Mouse (Mus musculus) cerebellum, adult (tissue): ENCODE results near the gene S1pr3.

ENCODE experiments used
- ATAC-seq: cut with Nextera tagmentation; 2 replicates; pipeline ENCODE4 v1.9.2; 2017; ENCODE audit warnings: mild to moderate bottlenecking, moderate library complexity, mixed read lengths; ENCODE audit not compliant: insufficient number of reproducible peaks, low FRiP score, low TSS enrichment

S1pr3 gene

DNA sequence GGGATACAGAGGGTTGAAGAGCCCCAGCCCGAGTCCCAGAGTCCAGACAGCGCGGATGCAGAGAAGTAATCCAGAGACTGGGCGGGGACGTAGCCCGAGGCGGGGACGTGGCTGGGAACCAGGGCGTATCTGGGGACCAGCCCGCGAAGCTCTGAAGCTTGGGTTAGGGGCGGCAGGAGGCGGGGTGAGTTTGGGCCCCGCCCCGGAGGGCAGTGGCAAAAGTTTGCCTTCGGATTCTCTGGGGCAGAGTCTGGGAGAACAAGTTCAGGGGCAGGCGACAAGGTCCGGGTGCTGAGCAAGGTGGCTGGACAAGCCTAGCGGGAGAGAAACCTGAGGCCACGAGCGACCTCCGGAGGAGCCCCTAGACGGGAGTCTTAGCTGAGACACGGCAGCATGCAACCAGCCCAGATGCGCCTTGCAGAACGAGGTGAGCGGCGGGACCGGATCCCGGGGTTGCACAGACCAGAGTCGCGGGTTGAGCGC lies at the start of gene S1pr3:
S1pr3 (plus strand) TSS at position 121 of the 483 bp plus-strand sequence.
- no peak for ATAC-seq

DNA sequence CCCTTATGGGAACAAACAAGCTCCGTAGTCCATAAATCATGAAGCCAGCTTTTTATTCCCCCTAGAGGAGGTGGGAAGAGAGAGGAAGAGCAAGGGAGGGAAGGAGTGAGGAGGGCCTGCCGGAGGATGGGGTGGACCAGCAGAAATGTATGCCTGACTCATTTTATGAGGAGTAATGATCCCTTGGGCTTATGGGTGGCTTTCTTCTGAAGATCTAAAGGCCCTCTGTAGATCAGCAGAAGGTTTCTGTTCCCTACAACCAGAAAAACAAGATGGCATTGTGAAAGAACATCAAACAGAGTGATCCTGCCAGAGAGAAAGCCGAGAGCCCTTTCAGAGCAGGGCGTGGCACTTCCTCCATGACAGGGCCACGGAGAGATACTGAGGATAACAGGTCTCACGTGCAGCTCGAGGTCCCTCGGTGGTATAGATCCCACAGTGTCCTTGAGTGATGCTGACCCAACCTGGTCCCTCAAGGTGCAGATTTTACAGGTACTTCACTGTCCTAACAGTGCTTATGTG lies 47.9 kb upstream of the S1pr3 start:
- ATAC-seq = no peak

DNA sequence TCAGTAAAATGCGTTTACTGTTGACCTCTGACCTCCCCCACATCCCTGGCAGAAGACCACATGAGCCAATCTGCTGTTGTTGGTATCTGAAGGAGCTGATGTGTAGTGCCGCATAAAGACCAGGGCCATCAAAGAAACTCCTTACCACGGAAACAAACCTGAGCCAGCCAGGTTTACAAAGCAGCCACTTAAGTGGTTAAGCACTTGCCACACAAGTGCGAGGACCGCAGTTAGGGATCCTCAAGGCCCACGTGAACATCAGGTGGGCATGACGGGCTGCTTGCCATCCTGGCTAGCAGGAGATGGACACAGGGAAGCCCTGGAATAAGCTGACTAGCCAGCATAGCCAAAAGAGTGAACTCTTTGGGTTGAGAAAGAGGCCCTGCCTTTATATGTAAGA lies 45.0 kb upstream of the S1pr3 start:
- no peak for ATAC-seq

DNA sequence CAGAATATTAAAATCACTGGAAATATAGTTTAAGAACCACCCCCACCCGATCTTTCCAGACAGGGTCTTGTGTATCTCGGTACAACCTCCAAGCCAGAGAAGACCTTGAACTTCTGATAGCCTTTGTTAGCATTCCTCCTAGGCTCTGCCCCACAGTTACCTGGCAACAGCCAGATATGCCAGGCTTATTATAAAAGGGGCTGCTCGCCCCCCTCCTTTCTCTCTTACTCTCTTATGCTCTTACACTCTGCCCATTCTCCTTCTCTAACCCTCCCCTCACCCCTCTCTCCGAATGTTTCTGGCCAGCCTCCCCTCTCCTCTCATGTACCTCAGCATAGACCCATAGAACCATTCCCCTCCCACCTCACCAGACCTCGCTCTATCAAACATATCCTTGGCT lies 44.5 kb upstream of the S1pr3 start:
- ATAC-seq = no peak

DNA sequence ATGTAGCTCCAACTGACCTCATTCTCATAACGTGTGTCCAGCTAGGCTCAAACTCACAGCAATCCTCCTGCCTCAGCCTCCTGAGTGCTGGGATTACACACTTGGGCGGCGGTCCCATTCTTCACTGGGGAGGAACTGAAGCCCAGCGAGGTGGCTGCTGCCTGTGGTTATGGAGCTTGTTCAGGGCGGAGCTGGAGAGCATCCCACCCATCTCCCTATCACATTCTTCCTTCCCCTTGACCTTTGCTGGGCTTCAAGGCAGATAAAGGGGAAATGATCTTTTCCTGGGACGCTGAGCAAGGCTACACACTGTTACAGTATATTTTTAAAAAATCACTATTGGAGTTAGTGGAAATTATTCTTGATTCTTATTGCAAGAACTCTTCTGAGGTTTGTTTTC lies 43.2 kb upstream of the S1pr3 start:
- no peak for ATAC-seq

DNA sequence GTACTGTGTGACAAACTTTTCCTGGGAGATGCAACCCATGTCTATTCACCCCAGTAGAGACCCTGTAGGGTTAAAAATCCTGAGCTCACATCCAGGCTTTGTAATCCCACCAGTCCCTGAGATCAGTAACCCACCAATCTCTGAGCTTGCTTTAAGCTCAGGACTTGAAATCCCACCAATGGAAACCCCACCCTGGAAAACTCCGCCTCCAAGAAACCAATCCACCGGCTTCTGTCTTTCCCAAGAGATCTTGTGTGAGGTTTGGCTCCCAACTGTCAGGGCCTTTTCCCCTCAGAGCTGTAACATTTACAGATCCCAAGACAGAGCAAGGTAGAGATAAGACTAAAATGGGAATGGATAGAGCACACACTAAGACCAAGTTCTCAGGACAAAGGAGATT lies 40.1 kb upstream of the S1pr3 start:
- no peak for ATAC-seq

DNA sequence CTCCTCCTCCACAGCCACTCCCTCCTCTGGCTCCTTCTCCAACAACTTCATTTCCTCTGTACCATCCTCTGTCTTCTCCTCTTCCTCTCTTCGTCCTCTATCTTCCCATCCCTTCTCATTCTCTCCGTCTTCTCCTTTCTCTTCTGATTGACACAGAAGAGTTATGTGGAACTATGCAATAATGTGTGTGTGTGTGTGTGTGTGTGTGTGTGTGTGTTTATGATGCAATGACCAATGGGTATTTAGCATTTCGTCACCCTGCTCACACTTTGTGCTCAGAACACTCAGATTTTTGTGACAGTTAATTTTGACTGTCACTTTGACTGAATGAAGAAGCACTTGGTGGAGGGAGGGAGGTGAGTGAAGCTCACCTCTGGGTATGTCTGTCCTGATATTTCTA lies 39.1 kb upstream of the S1pr3 start:
- ATAC-seq = no peak

DNA sequence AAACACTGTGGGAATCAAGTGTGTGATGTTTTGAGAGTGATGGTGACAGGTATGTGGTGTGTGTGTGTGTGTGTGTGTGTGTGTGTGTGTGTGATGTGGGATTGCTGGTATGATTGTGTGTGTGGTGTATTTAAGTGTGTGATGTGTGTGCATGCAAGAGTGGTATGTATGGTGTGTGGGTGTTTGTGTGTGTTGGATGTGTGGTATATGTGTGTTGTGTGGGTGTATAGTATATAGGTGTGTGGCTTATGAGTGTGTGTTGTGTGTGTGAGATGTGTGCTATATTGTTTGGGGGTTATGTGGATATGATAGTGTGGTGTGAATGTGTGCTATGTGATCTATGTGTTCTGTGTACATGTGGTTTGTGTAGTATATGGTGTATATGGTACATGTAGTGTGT lies 35.4 kb upstream of the S1pr3 start:
- no peak; the same call in 1 of the 2 replicates for ATAC-seq

DNA sequence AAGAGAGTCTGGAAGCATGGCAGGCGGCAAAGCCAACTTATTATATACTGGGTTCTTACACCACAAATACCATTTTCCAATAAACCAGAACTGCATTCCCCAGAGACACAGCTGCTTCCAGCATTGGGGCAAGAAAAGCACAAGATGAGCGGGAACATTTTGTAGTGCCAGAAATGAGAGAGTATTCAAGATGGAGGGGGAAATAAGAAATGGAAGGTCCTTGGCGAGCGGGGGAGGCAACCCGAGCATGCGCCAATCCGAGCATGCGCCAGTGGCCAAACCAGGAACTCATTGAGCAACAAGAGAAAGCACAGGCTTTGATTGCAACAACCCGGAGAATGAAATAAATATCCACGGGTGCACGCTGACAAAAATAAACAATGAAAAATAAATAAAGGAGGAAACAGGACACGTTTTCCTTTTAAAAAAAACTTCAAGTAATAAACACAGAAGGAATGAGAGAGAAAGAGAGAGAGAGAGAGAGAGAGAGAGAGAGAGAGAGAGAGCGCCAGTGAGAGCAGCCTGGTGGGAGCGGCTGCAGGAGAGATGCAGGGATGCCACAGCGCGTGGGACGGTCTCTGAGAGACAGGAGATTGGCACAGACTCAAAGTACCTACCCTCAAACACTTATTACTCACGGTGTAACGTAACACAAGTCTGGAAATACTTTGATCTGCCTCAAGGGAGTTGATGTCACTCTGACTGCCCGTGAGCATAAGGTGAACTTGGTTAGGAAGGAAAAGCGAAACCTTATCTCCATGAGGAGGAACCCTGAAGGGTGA lies 34.2 kb upstream of the S1pr3 start:
- ATAC-seq = no peak

DNA sequence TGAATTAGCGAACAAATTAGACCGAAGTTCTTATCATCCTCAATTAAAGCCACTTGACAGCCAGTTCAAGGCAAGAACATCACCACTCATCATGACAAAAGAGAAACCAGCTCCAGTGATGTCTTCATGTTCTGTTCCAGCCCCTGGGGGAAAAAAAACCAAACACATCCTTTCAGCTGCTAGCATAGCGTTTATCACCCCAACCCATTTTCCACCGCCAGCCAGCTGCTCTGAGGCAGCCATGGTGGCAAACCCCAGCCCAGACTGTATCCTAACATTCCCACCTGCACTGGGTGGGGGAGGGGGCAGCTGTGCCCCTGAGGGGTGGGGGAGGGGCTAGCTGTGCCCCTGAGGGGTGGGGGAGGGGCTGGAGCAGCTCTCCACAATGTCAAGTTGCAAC lies 30.3 kb upstream of the S1pr3 start:
- ATAC-seq = no peak

DNA sequence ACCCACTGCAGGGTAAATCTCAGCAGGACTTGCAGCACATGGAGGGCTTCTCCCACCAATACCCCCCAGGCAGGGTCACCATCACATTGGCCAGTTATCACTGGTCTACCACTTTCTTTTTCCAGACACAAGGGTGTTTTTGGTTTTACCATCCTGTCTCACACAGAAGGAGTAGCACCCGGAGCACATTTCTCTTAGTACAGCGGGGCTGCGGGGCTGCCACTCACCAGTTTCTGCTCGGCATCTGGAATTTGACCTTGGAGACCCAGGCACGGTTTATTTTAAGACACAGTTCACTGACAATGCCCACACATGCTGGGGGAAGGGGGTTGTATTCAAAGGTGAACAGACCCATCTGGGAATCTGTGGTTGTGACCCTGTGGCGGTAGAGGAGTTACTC lies 28.8 kb upstream of the S1pr3 start:
- no peak for ATAC-seq

DNA sequence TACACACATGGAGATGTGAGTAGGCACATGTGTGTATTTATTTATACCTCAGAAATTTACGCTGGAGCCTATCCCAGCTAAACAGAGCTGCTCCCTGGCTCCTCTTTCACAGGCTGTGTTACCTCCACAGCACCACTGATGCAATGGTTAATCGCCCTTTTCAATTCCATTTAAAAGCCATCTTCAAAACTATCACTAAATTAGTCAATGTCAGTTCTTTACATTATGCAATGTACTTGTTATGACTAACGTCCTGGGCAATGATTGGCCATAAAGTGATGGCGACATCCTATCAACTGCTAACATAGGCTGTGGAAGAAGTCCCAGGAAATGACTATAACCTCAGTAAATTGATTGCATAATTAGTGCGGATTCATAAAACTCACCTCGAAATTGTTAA lies 26.9 kb upstream of the S1pr3 start:
- no peak for ATAC-seq

DNA sequence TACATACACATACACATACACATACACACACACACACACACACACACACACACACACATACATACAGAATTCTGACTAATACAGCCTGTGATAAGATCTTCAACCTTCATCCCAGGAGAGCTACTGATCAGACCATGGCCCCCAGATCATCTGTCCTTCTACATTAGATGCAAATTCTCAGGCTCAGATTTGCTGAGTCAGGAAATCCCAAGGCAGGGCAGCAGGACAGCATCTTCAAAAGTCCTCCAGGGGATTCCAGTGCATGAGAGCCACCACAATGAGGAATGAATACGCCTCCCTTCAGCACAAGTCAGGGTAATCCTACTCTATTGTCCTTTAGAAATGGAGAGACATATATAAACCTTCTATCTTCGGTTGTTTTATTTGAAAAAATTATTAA lies 23.5 kb upstream of the S1pr3 start:
- no peak for ATAC-seq

DNA sequence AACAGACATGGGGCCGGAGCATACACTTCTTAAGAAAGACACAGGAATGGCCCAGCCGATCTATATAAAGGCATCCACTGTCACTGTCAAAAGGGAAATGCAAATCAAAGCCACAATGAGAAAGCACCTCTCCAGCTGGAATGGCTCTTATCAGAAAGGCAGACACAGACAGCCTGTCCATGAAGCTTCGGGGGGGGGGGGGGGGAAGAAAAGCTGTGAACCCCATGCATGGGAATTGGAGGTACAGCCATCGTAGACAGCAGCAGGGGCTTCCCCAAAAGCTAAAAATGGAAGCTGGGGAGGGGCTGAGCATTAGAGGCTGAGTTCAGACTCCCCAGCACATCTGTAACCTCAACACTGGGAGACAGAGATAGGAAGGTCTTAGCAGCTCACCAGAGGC lies 20.5 kb upstream of the S1pr3 start:
- no peak for ATAC-seq

DNA sequence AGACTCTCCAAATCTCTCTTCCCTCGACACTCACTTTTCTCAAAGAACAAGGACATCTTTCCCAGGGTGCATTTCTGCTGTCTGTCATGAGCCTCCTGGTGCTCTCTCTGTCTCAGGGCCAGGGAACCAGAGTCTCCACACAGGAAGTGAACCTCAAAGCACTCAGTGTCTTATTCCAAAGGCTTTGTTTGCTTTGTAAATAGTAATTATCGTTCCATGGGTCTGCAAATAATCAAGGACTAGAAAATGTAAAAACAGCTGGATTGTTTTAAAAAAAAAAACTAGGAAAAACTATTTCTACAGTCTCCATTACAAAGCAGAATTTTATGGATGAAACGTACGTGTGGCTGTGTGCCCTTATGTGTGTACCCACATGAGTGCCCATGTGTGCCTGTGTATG lies 18.0 kb upstream of the S1pr3 start:
- no peak for ATAC-seq

DNA sequence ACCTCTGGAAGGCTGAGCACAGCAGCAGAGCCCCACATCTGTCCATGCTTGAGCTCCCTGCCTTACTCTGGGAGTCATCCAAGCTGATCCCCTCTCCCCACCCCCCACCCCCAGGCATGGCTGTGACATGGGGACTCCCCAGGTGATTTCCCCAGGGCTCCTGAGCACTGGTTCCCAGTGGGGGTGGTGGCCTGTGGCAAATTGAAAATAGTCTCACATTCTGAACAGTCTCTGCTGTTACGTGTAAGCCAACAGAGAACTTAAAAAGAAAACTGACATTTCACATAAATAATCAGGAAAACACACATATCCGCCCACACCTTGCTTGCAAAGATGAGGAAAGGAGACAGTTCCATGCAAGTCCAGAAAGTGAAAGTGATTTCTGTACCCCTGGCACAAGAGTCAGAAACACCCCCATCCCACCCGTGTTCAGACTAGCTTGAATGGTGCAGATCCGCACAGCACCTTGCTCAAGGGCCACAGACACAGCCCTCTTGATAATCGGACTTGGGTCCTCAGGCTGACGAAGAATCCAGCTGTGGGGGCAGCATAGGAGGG lies 17.0 kb upstream of the S1pr3 start:
- ATAC-seq = no peak

DNA sequence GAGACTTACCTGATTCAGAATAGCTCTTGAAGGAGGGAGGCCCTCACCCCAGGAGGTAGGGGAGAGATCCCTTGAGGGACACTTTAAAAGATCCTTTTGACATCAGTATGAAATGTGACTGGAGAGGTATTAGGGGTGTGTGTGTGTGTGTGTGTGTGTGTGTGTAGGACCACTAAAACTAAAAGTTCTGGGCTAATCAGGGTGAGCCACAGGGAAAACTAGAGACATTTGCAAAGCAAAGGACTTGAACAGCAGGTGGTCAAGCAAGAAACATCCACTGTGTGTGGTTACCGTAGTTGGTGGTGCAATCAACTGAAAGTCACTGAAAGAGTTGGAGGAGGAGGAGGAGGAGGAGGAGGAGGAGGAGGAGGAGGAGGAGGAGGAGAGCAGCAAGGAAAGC lies 16.2 kb upstream of the S1pr3 start:
- ATAC-seq = no peak

DNA sequence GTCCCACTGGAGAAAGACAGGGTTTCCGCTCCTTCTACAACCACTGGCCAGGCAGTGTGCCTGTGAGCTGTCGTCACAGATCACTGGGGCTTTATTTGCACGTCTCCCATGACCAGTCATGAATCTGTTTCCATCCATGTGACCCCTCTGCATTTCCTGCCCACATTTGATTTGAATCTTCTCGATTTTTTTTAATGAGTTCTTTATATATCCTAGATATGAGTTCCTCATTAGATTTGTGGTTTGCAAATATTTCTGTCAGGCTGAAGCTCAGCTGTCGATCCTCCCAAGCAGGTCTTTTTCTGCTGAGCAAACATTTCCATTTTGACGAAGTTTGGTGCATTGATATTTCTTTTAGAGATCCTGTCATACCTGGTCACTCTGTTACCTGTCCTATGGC lies 10.6 kb upstream of the S1pr3 start:
- no peak for ATAC-seq

DNA sequence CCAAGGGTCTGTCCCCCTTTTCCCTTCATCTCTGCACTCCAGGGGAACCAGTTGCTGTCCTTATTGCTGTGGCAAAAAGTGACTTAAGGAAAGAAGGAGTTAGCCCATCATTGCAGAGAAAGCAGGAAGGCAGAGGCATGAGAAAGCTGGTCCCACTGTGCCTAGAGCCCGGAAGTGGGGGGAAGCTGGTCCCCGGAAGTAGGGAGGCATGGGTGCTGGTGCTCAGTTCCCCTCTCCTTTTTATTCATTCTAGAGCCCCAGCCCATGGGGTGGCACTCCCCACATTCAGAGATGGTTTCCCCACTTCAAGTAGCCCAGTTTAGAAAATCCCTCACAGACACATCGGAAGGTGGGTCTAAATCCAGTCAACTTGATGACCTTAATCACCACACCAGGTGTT lies 8.9 kb upstream of the S1pr3 start:
- ATAC-seq = no peak

DNA sequence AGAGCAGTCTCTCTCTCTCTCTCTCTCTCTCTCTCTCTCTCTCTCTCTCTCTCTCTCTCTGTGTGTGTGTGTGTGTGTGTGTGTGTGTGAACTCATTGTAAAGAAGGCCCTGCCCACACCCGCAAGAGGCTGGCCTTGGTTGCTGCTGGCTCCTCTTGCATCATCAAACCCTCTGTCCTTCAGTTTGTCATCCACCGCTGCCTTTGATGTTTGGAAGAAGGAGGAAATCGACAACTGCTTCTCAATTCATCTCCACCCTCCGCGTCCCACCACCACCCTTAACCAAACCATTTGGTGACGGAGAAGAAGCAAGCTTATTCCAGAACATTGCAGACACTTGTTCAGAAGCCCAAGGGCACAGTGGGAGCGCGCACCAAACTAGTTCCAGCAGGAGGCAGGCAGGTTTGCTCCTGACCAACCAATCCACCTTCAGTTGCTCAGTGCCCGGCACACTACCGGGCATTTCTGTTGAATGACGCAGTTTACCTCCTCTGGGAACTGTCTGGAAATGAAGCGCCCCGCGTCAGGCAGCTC lies 8.2 kb upstream of the S1pr3 start:
- no peak for ATAC-seq

DNA sequence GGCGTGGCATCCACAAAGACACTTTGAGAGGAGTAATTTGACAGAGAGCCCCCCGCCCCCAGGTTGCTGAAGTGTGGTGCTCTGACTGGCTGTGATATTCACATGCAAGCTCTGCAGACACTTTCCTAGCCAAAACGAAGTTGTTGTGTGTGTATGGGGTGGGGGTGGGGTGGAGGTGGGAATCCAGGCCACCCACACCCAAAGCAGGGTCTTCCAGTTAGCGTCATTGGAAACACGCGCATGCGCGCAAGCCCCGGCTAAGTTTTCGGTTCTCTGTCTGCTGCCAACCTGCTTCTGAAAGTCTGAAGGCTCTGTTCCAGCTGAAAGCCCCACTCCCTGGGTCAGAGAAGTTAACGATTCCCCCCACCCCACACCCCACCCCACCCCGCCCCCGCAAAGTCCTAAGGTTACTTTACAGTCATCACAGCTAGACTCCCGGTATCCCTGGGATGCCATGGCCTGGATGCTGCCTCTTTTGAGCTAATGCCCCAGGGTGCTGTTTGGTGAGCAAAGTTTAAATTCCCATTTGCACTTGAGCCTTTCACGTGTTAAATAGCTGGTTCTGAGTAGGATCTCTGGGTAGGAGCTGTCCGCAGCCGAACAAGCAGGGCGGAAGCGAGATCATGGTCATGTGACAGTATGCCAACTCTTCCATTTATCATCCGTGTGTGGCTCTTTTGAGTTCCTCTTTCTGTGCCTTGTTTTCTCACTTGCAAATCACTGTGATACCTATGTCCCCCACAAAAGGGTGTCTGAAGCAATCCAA lies 7.5 kb upstream of the S1pr3 start:
- ATAC-seq = no peak
